Mouse (Mus musculus) liver, embryonic 16.5 days (tissue): ENCODE measurements around the gene Pcp4l1. TPM values are rescaled to one million over a fixed set of nuclear protein-coding genes. Genes with fewer than 3 reads are reported as not detected.

Experiments
- ATAC-seq: fragments of 200-750 bp; cut with Nextera tagmentation; 2 replicates; pipeline ENCODE4 v1.8.0; 2017; ENCODE audit warnings: low read depth, mild to moderate bottlenecking, moderate number of reproducible peaks, moderate library complexity
- H3K27ac ChIP-seq: fragments of 300-500 bp; sonication (generic); 2 replicates; pipeline ENCODE4 v1.5.1; 2014; ENCODE audit warnings: mild to moderate bottlenecking, low read length
- H3K27me3 ChIP-seq: fragments of 300-500 bp; sonication (generic); 2 replicates; pipeline ENCODE4 v1.6.1; 2014; ENCODE audit warnings: low read depth, low read length, mixed read lengths; ENCODE audit not compliant: control insufficient read depth, insufficient read depth
- H3K36me3 ChIP-seq: fragments of 300-500 bp; sonication (generic); 2 replicates; pipeline ENCODE4 v1.6.1; 2014; ENCODE audit warnings: mild to moderate bottlenecking; ENCODE audit not compliant: control insufficient read depth, insufficient read depth
- H3K4me1 ChIP-seq: fragments of 300-500 bp; sonication (generic); 2 replicates; pipeline ENCODE4 v1.6.1; 2014; ENCODE audit warnings: low read depth, low read length, mixed read lengths; ENCODE audit not compliant: control insufficient read depth
- H3K4me2 ChIP-seq: fragments of 300-500 bp; sonication (generic); 2 replicates; pipeline ENCODE4 v1.6.1; 2014; ENCODE audit warnings: low read depth, low read length, mixed read lengths
- H3K4me3 ChIP-seq: fragments of 300-500 bp; sonication (generic); 2 replicates; pipeline ENCODE4 v1.5.1; 2014; ENCODE audit warnings: low read depth, mild to moderate bottlenecking, low read length
- H3K9ac ChIP-seq: fragments of 300-500 bp; sonication (generic); 2 replicates; pipeline ENCODE4 v1.6.1; 2014; ENCODE audit warnings: low read depth, low read length
- H3K9me3 ChIP-seq: fragments of 300-500 bp; sonication (generic); replicated peaks from 2 replicates; pipeline ENCODE4 v1.6.1; 2016; ENCODE audit warnings: low read length; ENCODE audit not compliant: control insufficient read depth
- WGBS: fragments of 180-500 bp; shearing (Covaris S2); extraction: QIAGEN DNeasy Blood & Tissue Kit; methylation state at CpG from one replicate; pipeline ENCODE4 v1.1.7; 2014; ENCODE audit not compliant: insufficient replicate concordance; 5-methylcytosine and 5-hydroxymethylcytosine counted together
- polyA plus RNA-seq: library from polyadenylated mRNA; unstranded; fragments of >200 nt; fragmentation: Nextera tagmentation; extraction: Ambion mirVana; gene quantifications from 2 replicates; pipeline ENCODE4 v1.2.1, GENCODE M21; 2015

The Pcp4l1 gene
- polyA plus RNA-seq, 1 experiment from 2014 or later = 2.5 TPM

DNA sequence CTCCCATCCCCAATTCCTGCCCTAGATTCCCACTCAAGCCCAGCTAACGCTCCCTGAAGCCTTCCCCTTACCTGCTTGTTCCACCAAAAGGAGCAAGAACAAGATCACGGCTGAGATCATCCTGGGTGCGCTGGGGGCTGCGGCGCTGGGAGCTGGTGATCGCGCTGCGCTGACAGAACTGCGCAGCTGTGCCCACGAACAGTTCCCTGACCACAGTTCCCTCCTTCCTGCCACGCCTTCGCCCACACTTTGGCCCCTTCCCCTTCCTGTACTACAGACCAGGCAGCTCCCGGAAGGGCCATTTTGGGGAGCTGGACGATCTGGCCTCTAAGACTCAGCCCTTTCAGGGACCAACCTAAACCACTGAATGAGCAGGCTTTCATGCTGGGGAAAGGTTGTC is 38.1 kb upstream of the Pcp4l1 start, which contains the start of gene Fcer1g:
Gene Fcer1g (minus strand): TSS at position 240 of the 400 bp plus-strand sequence.
- Histone ChIP-seq H3K36me3 (peaks cover 20% of the 10 kb centered on the region), H3K27me3 (no peaks in the 10 kb centered on the region), H3K9me3 (no peaks in the 10 kb centered on the region), H3K4me3 (peak within 1 kb of the TSS; percentile 47), H3K27ac (peak within 1 kb of the TSS; percentile 61), H3K4me2 (no peak within 1 kb of the TSS), H3K9ac (peak within 1 kb of the TSS; percentile 7; the same call in 1 of the 2 replicates), H3K4me1 (peaks cover 24% of the 10 kb centered on the region)
- 26% methylated on average over 14 of the region's 14 CpGs for WGBS
- ATAC-seq = no peak

DNA sequence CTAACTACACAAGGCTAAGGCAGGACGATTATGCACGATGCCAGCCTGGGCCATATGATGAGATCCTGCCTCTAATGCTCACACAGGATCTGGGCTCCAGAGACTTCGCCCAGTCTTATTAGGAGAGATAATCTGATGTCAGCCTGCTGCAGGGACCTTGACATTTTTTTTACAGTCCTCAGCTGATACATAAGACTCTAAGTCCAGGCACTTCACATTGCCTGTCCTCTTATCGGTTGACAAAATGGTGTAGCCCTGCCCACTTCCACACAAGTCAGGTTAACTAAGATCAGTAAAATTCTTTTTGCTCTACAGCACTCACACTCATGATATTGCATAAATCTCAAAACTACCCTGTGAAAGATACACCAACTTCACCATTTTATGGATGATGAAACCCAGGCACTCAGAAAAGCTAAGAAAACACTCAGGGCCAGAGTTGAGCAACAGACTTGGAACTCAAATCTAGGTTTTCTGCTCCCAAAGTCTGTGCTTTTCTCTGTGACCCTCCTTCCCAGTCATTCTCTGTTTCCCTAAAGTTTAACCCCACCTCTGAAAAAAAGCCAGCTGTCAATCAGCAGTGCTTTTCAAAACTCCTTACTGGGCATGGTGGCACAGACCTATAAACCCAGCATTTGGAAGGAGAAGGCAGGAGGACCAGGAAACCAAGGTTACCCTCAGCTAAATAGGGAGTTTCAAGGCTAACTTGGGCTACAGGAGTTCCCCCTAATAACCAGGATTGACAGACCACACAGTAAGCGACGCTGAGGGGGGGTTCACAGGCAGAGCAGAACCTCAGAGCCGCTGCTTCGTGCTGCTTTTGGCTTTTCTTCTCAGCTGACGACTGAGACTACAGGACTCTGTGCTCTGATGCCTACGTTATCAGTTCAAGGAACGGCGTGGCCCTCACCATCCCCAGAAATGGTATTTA is 37.0 kb upstream of the Pcp4l1 start:
- peaks cover 13% of the 10 kb centered on the region for H3K36me3 ChIP-seq
- peak overlapping the region; percentile 26; the same call in 1 of the 2 replicates for H3K4me2 ChIP-seq
- no peak; the same call in 1 of the 2 replicates for ATAC-seq

DNA sequence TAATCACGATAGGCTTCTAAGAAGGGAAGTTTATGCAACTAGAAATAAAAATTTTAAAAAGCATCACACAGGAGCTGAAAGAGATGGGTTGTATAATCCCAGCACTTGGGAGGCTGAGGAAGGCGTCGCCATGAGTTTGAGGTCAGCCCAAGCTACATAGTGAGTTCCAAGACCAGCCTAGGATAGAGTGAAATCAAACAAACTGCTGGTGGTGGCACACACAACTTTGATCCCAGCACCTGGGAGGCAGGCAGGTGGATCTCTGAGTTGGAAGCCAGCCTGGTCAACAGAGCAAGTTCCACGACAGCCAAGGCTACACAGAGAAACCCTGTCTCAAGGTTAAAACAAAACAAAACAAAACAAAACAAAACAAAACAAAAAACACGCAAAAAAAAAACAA is 36.3 kb upstream of the Pcp4l1 start:
- Histone ChIP-seq H3K27ac (peak overlapping the region; percentile 61; the same call in 1 of the 2 replicates), H3K9ac (no peak overlapping the region; the same call in 1 of the 2 replicates)

More for the DNA sequence above, 37.0 kb upstream of the Pcp4l1 start:
- Histone ChIP-seq H3K27me3 (no peaks in the 10 kb centered on the region), H3K4me3 (peak overlapping the region; percentile 47), H3K27ac (peak overlapping the region; percentile 61), H3K9me3 (no peaks in the 10 kb centered on the region), H3K9ac (peak overlapping the region; percentile 16; the same call in 1 of the 2 replicates), H3K4me1 (peaks cover 24% of the 10 kb centered on the region)
- 35% methylated on average over 12 of the region's 12 CpGs for WGBS

DNA sequence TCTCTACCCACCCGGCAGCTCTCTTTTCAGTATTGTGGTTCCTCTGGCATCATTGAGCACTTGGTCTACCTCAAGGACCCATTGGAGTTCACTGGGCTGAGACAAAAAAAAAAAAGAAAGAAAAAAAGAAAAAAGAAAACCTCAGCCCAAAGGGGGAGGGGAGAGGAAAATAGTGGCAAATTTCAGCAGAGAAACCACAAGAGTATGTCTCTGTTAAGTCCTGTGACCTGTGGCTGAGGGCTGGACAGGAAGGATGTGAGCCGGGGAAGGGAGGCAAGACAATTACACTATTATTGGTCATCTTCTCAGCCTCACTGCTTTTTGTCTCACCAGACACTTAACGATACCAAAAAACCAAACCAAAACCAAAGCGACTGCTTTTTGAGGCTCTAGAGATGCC is 35.8 kb upstream of the Pcp4l1 start:
- peaks cover 21% of the 10 kb centered on the region for H3K4me1 ChIP-seq

More for the DNA sequence above, 36.3 kb upstream of the Pcp4l1 start:
- 52% methylated on average over 5 of the region's 5 CpGs for WGBS
- H3K27me3 ChIP-seq = no peaks in the 10 kb centered on the region
- H3K9me3 ChIP-seq = no peaks in the 10 kb centered on the region
- peak overlapping the region; percentile 26; the same call in 1 of the 2 replicates for H3K4me2 ChIP-seq
- H3K4me1 ChIP-seq = peaks cover 21% of the 10 kb centered on the region
- peak overlapping the region; percentile 47 for H3K4me3 ChIP-seq
- 0 out of 2 replicates have a peak, but pooled peaks have one; percentile 17 for ATAC-seq
- H3K36me3 ChIP-seq = peaks cover 10% of the 10 kb centered on the region

DNA sequence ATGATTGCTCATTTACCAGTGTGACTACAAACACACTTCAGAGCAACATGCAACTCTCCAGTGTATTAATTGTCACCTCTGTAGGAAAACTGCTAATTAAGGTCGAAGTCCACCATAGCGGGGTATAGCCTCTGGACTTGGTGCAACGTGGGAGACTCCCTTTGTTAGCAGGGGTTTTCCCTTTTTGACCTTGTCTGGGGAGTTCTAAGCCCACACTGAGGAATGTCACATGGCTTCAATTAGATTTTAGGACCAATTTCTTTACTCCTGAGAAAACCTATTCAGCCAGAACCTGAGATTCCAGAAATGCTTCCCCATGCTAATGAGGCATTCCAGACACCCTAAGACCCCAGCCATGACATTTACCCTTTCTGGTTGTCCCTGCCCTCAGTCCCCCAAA is 34.1 kb upstream of the Pcp4l1 start:
- no peak for ATAC-seq
- 69% methylated on average over 3 of the region's 3 CpGs for WGBS
- no peaks in the 10 kb centered on the region for H3K9me3 ChIP-seq
- H3K4me1 ChIP-seq = peaks cover 21% of the 10 kb centered on the region
- H3K4me2 ChIP-seq = no peak overlapping the region
- H3K27me3 ChIP-seq = no peaks in the 10 kb centered on the region
- no peak overlapping the region for H3K9ac ChIP-seq
- no peak overlapping the region for H3K4me3 ChIP-seq
- H3K27ac ChIP-seq = no peak overlapping the region
- no peaks in the 10 kb centered on the region for H3K36me3 ChIP-seq

More for the DNA sequence above, 35.8 kb upstream of the Pcp4l1 start:
- Histone ChIP-seq H3K4me3 (peak overlapping the region; percentile 47), H3K9me3 (no peaks in the 10 kb centered on the region), H3K36me3 (peaks cover 7% of the 10 kb centered on the region), H3K27me3 (no peaks in the 10 kb centered on the region), H3K9ac (no peak overlapping the region), H3K4me2 (0 out of 2 replicates have a peak overlapping the region, but pooled peaks have one; percentile 26), H3K27ac (no peak overlapping the region; the same call in 1 of the 2 replicates)
- 35% methylated on average over 4 of the region's 4 CpGs for WGBS
- no peak for ATAC-seq

DNA sequence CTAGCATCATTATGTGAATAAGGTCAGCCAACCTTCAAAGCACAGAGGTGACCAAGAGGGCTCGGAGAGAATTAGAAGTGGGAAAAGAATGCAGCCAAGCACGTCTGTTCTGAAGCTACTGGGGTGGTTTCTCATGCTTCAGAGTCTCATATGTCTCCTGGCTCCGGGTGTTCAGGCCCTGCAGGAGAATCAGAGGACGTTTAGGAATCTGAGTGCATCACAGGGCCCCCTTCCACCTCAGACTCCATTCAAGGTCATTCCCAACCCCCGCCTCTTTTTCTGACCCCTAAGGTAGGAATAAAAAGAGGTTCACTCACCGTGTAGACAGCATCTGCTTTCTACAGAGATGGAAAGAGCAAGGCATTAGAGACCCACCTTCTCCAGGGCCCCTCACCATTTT is 33.7 kb upstream of the Pcp4l1 start:
- ATAC-seq = no peak
- Histone ChIP-seq H3K9ac (no peak overlapping the region), H3K27ac (no peak overlapping the region), H3K27me3 (no peaks in the 10 kb centered on the region), H3K36me3 (no peaks in the 10 kb centered on the region), H3K4me2 (no peak overlapping the region), H3K4me1 (peaks cover 21% of the 10 kb centered on the region), H3K4me3 (no peak overlapping the region), H3K9me3 (no peaks in the 10 kb centered on the region)
- 65% methylated on average over 6 of the region's 6 CpGs for WGBS

DNA sequence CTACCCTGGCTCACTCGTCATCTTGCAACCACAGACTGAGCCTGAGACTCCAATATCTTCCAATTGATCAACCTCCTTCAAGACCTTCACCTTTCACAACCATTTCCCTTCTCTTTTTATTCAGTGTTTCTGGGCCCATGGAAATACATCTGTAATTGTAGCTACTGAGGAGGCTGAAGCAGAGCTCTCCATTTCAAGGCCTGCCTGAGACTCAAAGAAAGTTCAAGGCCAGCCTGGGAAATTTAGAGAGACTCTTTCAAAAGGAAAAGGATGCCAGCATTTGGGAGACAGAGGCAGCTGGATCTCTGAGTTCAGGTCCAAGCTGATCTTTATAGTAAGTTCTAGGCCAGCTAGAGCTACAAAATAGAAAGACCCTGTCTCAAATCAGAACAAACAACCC is 31.8 kb upstream of the Pcp4l1 start:
- Histone ChIP-seq H3K9ac (no peak overlapping the region), H3K4me1 (peaks cover 14% of the 10 kb centered on the region), H3K9me3 (no peaks in the 10 kb centered on the region), H3K4me3 (no peak overlapping the region), H3K36me3 (no peaks in the 10 kb centered on the region), H3K27ac (no peak overlapping the region), H3K27me3 (no peaks in the 10 kb centered on the region), H3K4me2 (no peak overlapping the region)
- no peak for ATAC-seq
- 18% methylated on average over 1 of the region's 1 CpGs for WGBS

DNA sequence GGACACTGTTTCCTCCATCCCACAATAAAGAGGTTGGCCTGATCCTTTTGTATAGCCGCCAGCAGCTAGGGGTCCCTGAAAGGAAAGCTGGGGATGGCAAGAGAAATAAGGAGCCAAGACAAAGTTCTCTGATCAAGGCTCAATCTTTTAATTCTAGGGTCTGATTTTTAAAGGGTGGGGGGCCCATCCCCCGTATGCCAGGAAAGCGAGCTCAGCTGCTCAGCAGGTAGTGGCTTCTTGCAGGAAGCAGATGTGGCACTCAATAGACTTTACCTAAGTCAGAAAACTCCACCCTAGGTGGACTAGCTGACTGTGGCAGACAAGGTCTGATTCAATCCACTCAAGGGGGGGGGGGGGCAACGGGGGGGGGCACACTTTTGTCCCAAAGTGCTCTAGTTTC is 30.7 kb upstream of the Pcp4l1 start:
- Histone ChIP-seq H3K9me3 (no peaks in the 10 kb centered on the region), H3K27ac (peak overlapping the region; percentile 69; the same call in 1 of the 2 replicates), H3K4me1 (peaks cover 10% of the 10 kb centered on the region), H3K4me2 (peak overlapping the region; percentile 35; the same call in 1 of the 2 replicates), H3K36me3 (no peaks in the 10 kb centered on the region), H3K27me3 (no peaks in the 10 kb centered on the region), H3K4me3 (peak overlapping the region; percentile 51), H3K9ac (no peak overlapping the region)
- no peak for ATAC-seq
- WGBS = 44% methylated on average over 4 of the region's 4 CpGs

DNA sequence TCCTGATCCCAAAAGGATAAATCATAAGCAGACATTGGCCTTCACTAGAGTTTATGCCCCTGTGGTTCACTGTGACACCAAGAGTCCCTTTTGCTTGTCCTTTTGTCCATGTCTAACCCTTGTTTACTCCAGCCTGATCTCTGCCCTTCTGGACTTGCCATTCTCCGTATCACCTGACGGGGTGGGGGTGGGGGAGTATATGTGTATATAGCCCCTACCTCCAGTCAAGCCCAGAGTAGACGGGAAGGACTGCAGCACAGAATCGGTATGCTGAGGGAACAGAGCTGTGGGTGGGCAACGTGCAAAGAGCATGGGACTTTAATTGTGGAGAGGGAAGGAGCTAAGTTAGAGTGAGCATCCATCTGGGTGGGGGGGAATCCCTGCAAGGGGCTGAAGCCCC is 28.8 kb upstream of the Pcp4l1 start, which contains the start of gene Apoa2:
Gene Apoa2 (plus strand): TSS at position 198 of the 400 bp plus-strand sequence.
- no peaks in the 10 kb centered on the region for H3K9me3 ChIP-seq
- no peaks in the 10 kb centered on the region for H3K36me3 ChIP-seq
- H3K4me3 ChIP-seq = peak within 1 kb of the TSS; percentile 51
- peak within 1 kb of the TSS; percentile 79 for H3K27ac ChIP-seq
- no peaks in the 10 kb centered on the region for H3K27me3 ChIP-seq
- 69% methylated on average over 5 of the region's 5 CpGs for WGBS
- H3K4me2 ChIP-seq = peak within 1 kb of the TSS; percentile 38; the same call in 1 of the 2 replicates
- H3K4me1 ChIP-seq = peaks cover 19% of the 10 kb centered on the region
- peak within 1 kb of the TSS; percentile 32 for H3K9ac ChIP-seq
- peak; percentile 24 for ATAC-seq
